Comparison of ENCODE assay signal across 31 mouse cellular contexts in the genomic region with DNA sequence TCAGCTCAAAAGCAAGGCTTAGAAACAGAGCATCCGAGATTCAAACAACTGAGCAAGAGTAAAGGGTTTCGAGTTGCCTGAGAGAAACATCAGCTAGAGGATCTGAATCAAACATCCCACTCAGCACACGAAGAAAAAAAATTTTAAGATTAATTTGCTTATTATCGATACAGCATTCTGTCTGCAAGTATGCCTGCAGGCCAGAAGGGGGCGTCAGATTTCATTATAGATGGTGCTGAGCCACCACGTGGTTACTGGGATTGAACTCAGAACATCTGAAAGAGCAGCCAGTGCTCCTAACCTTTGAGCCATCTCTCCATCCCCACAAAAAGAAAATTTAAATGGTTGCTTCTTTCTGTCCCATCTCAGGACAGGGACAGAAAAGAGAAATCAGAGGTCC.
DNase-seq lines count a peak whose midpoint lies in the region; ATAC-seq and TF ChIP-seq lines count a peak whose summit lies in the region.
"Had no signal": no experiment of that assay in that cellular context is flagged by ENCODE, and none has a peak within 500 bp of the region (broad histone marks: within the 10 kb centered on the region; RNA-seq: fewer than 3 reads in every experiment).

No protein-coding gene starts in this region.

- 56% methylated on average over 6 of the region's 6 CpGs for WGBS in hindbrain, postnatal 0 days
- WGBS in hindbrain, embryonic 12.5 days: 60% methylated on average over 6 of the region's 6 CpGs

- no peaks in the 10 kb centered on the region for H3K9me3 ChIP-seq in hindbrain, postnatal 0 days (ENCODE audit: low read length)
- no peaks in the 10 kb centered on the region for H3K9me3 ChIP-seq in hindbrain, embryonic 12.5 days (replicated peaks)
- H3K9me3 ChIP-seq in ES-Bruce4 (replicated peaks; ENCODE audit: control insufficient read depth, insufficient read depth, low read length, poor library complexity, severe bottlenecking): no peaks in the 10 kb centered on the region
- H3K9me3 ChIP-seq: embryonic facial prominence, embryonic 13.5 days; forebrain, embryonic 10.5 days; heart, embryonic 12.5 days; limb, embryonic 13.5 days; megakaryocyte, embryonic 14.5 days; midbrain, embryonic 13.5 days; neural tube, embryonic 15.5 days had no signal

- ATAC-seq in hindbrain, postnatal 0 days: no peak
- no peak for ATAC-seq in hindbrain, embryonic 12.5 days (ENCODE audit: low FRiP score)
- no peak for ATAC-seq in megakaryocyte progenitor cell, adult 5-6 weeks (replicated peaks; ENCODE audit: poor library complexity)
- ATAC-seq: CD4-positive, CD25-positive, alpha-beta regulatory T cell, adult 4 months; forebrain, embryonic 16.5 days; liver, postnatal 0 days; midbrain, embryonic 13.5 days had no signal

- no peaks in the 10 kb centered on the region for H3K4me1 ChIP-seq in hindbrain, postnatal 0 days (ENCODE audit: insufficient read depth, low read length)
- no peaks in the 10 kb centered on the region for H3K4me1 ChIP-seq in hindbrain, embryonic 12.5 days
- H3K4me1 ChIP-seq in ES-Bruce4 (ENCODE audit: control insufficient read depth, insufficient read depth, low read length): no peaks in the 10 kb centered on the region
- H3K4me1 ChIP-seq: embryonic facial prominence, embryonic 13.5 days; forebrain, embryonic 10.5 days; heart, embryonic 12.5 days; limb, embryonic 13.5 days; megakaryocyte, embryonic 14.5 days; midbrain, embryonic 13.5 days; neural tube, embryonic 15.5 days had no signal

- no peak overlapping the region for H3K4me2 ChIP-seq in hindbrain, postnatal 0 days (ENCODE audit: low read depth, low read length)
- no peak overlapping the region for H3K4me2 ChIP-seq in hindbrain, embryonic 12.5 days (replicated peaks)
- H3K4me2 ChIP-seq: embryonic facial prominence, embryonic 13.5 days; heart, embryonic 12.5 days; hindbrain, embryonic 14.5 days; limb, embryonic 13.5 days; liver, embryonic 11.5 days; midbrain, embryonic 13.5 days; neural tube, embryonic 15.5 days had no signal

- no peaks in the 10 kb centered on the region for H3K36me3 ChIP-seq in hindbrain, postnatal 0 days (ENCODE audit: insufficient read depth, low read length)
- H3K36me3 ChIP-seq in hindbrain, embryonic 12.5 days: no peaks in the 10 kb centered on the region
- H3K36me3 ChIP-seq in ES-Bruce4 (ENCODE audit: control insufficient read depth, insufficient read depth, low read length, poor library complexity, severe bottlenecking): no peaks in the 10 kb centered on the region
- H3K36me3 ChIP-seq: embryonic facial prominence, embryonic 13.5 days; forebrain, embryonic 10.5 days; heart, embryonic 12.5 days; limb, embryonic 13.5 days; midbrain, embryonic 13.5 days; neural tube, embryonic 15.5 days had no signal

- H3K4me3 ChIP-seq in hindbrain, postnatal 0 days (ENCODE audit: low read length): no peak overlapping the region
- no peak overlapping the region for H3K4me3 ChIP-seq in hindbrain, embryonic 12.5 days
- H3K4me3 ChIP-seq in ES-Bruce4 (ENCODE audit: low read depth, low read length): no peak overlapping the region
- H3K4me3 ChIP-seq: embryonic facial prominence, embryonic 13.5 days; forebrain, embryonic 10.5 days; gastrocnemius, adult 2 months; heart, adult 2 months; heart, embryonic 12.5 days; limb, embryonic 13.5 days; megakaryocyte, embryonic 14.5 days; midbrain, embryonic 13.5 days; neural tube, embryonic 15.5 days had no signal

- peak; percentile 31; the same call in 1 of the 2 replicates for TF ChIP-seq CTCF in hindbrain, postnatal 0 days (IDR thresholded peaks at IDR 0.05; ENCODE audit: low read depth)
- peak; percentile 3 for TF ChIP-seq CTCF in ES-Bruce4 (IDR thresholded peaks at IDR 0.05; ENCODE audit: low read depth, low read length)

- no peaks in the 10 kb centered on the region for H3K27me3 ChIP-seq in hindbrain, postnatal 0 days (ENCODE audit: insufficient read depth, low read length)
- no peaks in the 10 kb centered on the region for H3K27me3 ChIP-seq in hindbrain, embryonic 12.5 days
- no peaks in the 10 kb centered on the region for H3K27me3 ChIP-seq in ES-Bruce4 (ENCODE audit: control insufficient read depth, insufficient read depth, low read length, poor library complexity, severe bottlenecking)
- H3K27me3 ChIP-seq: embryonic facial prominence, embryonic 13.5 days; heart, embryonic 12.5 days; limb, embryonic 13.5 days; megakaryocyte, embryonic 14.5 days; midbrain, embryonic 13.5 days; neural tube, embryonic 15.5 days had no signal

- DNase-seq in hindbrain, postnatal 0 days (ENCODE audit: low spot score): peak; percentile 20
- peak; percentile 20 for DNase-seq in 416B (ENCODE audit: low read depth)
- peak; percentile 1 for DNase-seq in WW6 (ENCODE audit: low read depth, low spot score)
- DNase-seq in right cerebral cortex, adult 18-20 months: no peak
- DNase-seq in right cerebral cortex, postnatal 10 days (ENCODE audit: low spot score in 2 of 2): no peak
- DNase-seq: adrenal gland, postnatal 14 days; cerebellum, adult 18-20 months; cerebellum, postnatal 25 days; gastrocnemius, adult 2 months; heart, adult 2 months; heart, postnatal 4 days; kidney, adult 9 months; kidney, postnatal 10 days; layer of hippocampus, adult 9-11 months; liver, postnatal 0 days; lung, postnatal 36 days; thymus, postnatal 4 days had no signal

- no peak overlapping the region for H3K9ac ChIP-seq in hindbrain, postnatal 0 days (replicated peaks; ENCODE audit: low read length)
- H3K9ac ChIP-seq in hindbrain, embryonic 12.5 days: no peak overlapping the region
- no peak overlapping the region for H3K9ac ChIP-seq in ES-Bruce4 (ENCODE audit: low read depth, poor library complexity, severe bottlenecking)
- H3K9ac ChIP-seq: embryonic facial prominence, embryonic 13.5 days; heart, embryonic 12.5 days; hindbrain, embryonic 14.5 days; limb, embryonic 13.5 days; liver, postnatal 0 days; midbrain, embryonic 13.5 days; neural tube, embryonic 15.5 days had no signal

- TF ChIP-seq EP300 in ES-Bruce4 (IDR thresholded peaks at IDR 0.05; ENCODE audit: insufficient read depth, low read depth, low read length): no peak

- no peak for TF ChIP-seq POLR2A in ES-Bruce4 (IDR thresholded peaks at IDR 0.05; ENCODE audit: insufficient read depth, low read length)

- H3K27ac ChIP-seq in hindbrain, postnatal 0 days: no peak overlapping the region
- H3K27ac ChIP-seq in hindbrain, embryonic 12.5 days: no peak overlapping the region
- no peak overlapping the region for H3K27ac ChIP-seq in ES-Bruce4 (ENCODE audit: insufficient read depth, low read length)
- H3K27ac ChIP-seq: embryonic facial prominence, embryonic 13.5 days; forebrain, embryonic 10.5 days; gastrocnemius, adult 2 months; heart, adult 2 months; hindbrain, embryonic 14.5 days; limb, embryonic 13.5 days; midbrain, embryonic 13.5 days; neural tube, embryonic 15.5 days had no signal

Comparison
In these comparisons a context has a peak if more than half of its experiments do, and no peak if none do; other contexts are left out.
1. DNase-seq: peak in hindbrain, postnatal 0 days (single experiment), 416B (single experiment) and WW6 (single experiment); none in right cerebral cortex, adult 18-20 months (single experiment) and right cerebral cortex, postnatal 10 days (0 of 2).